Mouse (Mus musculus): ENCODE data around the gene Slc24a2.

GRCm38 (mm10) chr4:87202081-87202480, 28.2 kb downstream of the Slc24a2 start:
- TF ChIP-seq POLR2A (IDR thresholded peaks at IDR 0.05; ENCODE audit: borderline replicate concordance, low read depth, low read length) (no peak), CTCF (IDR thresholded peaks at IDR 0.05; ENCODE audit: low read depth, low read length) (no peak)
